Mouse (Mus musculus) CH12.LX (cell line): ENCODE data around the gene Lamtor2. TPM values are rescaled to one million over a fixed set of nuclear protein-coding genes. Genes with fewer than 3 reads are reported as not detected.

Experiments used
- DNase-seq: peaks from one replicate; pipeline ENCODE4 v3.0.0-alpha.2; 2013; ENCODE audit errors: extremely low read depth
- H3K27ac ChIP-seq: 2 replicates; pipeline ENCODE4 v1.5.1; 2012; ENCODE audit warnings: low read depth, mild to moderate bottlenecking, control low read depth, moderate library complexity; ENCODE audit not compliant: insufficient read depth
- H3K27me3 ChIP-seq: replicated peaks from 2 replicates; pipeline ENCODE3; 2012; ENCODE audit warnings: inconsistent platforms
- H3K36me3 ChIP-seq, 2 experiments: replicated peaks in 1 of 2; 2 replicates each; pipeline versions ENCODE3 to v1.6.1; 2012; ENCODE audit warnings: inconsistent platforms in 1 of 2, low read length in 1 of 2, mild to moderate bottlenecking in 1 of 2, mixed read lengths in 1 of 2, moderate library complexity in 1 of 2; ENCODE audit not compliant: control insufficient read depth in 1 of 2, insufficient read depth in 1 of 2
- H3K4me1 ChIP-seq, 2 experiments: 2 replicates each; pipeline ENCODE4 v1.6.1; 2012; ENCODE audit warnings: inconsistent platforms in 1 of 2, moderate library complexity in 1 of 2; ENCODE audit not compliant: insufficient read depth in 2 of 2, control insufficient read depth in 1 of 2
- H3K4me2 ChIP-seq: 2 replicates; pipeline ENCODE4 v1.6.1; 2012; ENCODE audit warnings: low read depth, mild to moderate bottlenecking, control low read depth; ENCODE audit not compliant: poor library complexity, insufficient read depth, severe bottlenecking
- H3K4me3 ChIP-seq, 3 experiments: fragments of 150-350 bp in 1 of 3; sonication (generic) in 1 of 3; replicated peaks in 1 of 3; 2 replicates each; pipeline versions ENCODE3 to v1.5.1; 2011 to 2012; ENCODE audit warnings: low read depth in 2 of 3, low read length in 2 of 3, mild to moderate bottlenecking in 2 of 3, moderate library complexity in 2 of 3, control low read depth in 1 of 3, improper control_type of control experiment in 1 of 3, inconsistent platforms in 1 of 3, mixed read lengths in 1 of 3; ENCODE audit not compliant: poor library complexity in 1 of 3
- H3K79me2 ChIP-seq: replicated peaks from 2 replicates; pipeline ENCODE4 v1.6.1; 2012; ENCODE audit warnings: mild to moderate bottlenecking, moderate library complexity; ENCODE audit not compliant: control insufficient read depth, poor library complexity, insufficient read depth, severe bottlenecking; ENCODE audit errors: extremely low read depth
- H3K9ac ChIP-seq: 2 replicates; pipeline ENCODE4 v1.6.1; 2012; ENCODE audit warnings: low read depth, mild to moderate bottlenecking, control low read depth, moderate library complexity; ENCODE audit not compliant: insufficient read depth
- H3K9me3 ChIP-seq: replicated peaks from 2 replicates; pipeline ENCODE3; 2012; ENCODE audit warnings: low read length, inconsistent platforms, mixed read lengths
- BHLHE40 ChIP-seq: IDR thresholded peaks from 2 replicates; pipeline ENCODE4 v1.6.1; 2011; ENCODE audit warnings: mild to moderate bottlenecking, low read depth, low read length, improper control_type of control experiment
- CHD1 ChIP-seq: IDR thresholded peaks from 2 replicates; pipeline ENCODE4 v1.6.1; 2012; ENCODE audit warnings: low read depth, low read length, improper control_type of control experiment, inconsistent platforms
- CHD2 ChIP-seq: IDR thresholded peaks from 2 replicates; pipeline ENCODE4 v1.6.1; 2011; ENCODE audit warnings: low read length, improper control_type of control experiment
- CTCF ChIP-seq, 2 experiments: IDR thresholded peaks in 1 of 2; conservative IDR thresholded peaks in 1 of 2; 2 replicates each; pipeline ENCODE4 v1.5.1; 2011 to 2012; ENCODE audit warnings: low read depth in 2 of 2, low read length in 2 of 2, improper control_type of control experiment in 1 of 2, inconsistent platforms in 1 of 2, mild to moderate bottlenecking in 1 of 2, moderate library complexity in 1 of 2
- ELF1 ChIP-seq: IDR thresholded peaks from 2 replicates; pipeline ENCODE4 v1.6.1; 2014; ENCODE audit warnings: low read depth, mild to moderate bottlenecking, inconsistent platforms, low read length, improper control_type of control experiment
- HCFC1 ChIP-seq: IDR thresholded peaks from 2 replicates; pipeline ENCODE4 v1.6.1; 2012; ENCODE audit warnings: low read depth, mild to moderate bottlenecking, inconsistent platforms, low read length, improper control_type of control experiment
- IRF4 ChIP-seq: IDR thresholded peaks from 2 replicates; pipeline ENCODE4 v1.6.1; 2014; ENCODE audit warnings: low read depth, mild to moderate bottlenecking, inconsistent platforms, low read length, improper control_type of control experiment
- JUN ChIP-seq: IDR thresholded peaks from 2 replicates; pipeline ENCODE4 v1.6.1; 2011; ENCODE audit warnings: low read depth, mild to moderate bottlenecking, low read length, improper control_type of control experiment, moderate library complexity; ENCODE audit not compliant: insufficient read depth
- KAT2A ChIP-seq: IDR thresholded peaks from 2 replicates; pipeline ENCODE4 v1.6.1; 2012; ENCODE audit warnings: low read length, improper control_type of control experiment, inconsistent platforms; ENCODE audit not compliant: insufficient replicate concordance
- MAX ChIP-seq: IDR thresholded peaks from 2 replicates; pipeline ENCODE4 v1.6.1; 2011; ENCODE audit warnings: low read length, improper control_type of control experiment
- MAZ ChIP-seq: IDR thresholded peaks from 2 replicates; pipeline ENCODE4 v1.6.1; 2012; ENCODE audit warnings: low read depth, mild to moderate bottlenecking, inconsistent platforms, low read length, improper control_type of control experiment, moderate library complexity
- MEF2A ChIP-seq: IDR thresholded peaks from 2 replicates; pipeline ENCODE4 v1.6.1; 2014; ENCODE audit warnings: low read depth, mild to moderate bottlenecking, inconsistent platforms, low read length, improper control_type of control experiment, borderline replicate concordance
- MXI1 ChIP-seq: IDR thresholded peaks from 2 replicates; pipeline ENCODE4 v1.6.1; 2011; ENCODE audit warnings: mild to moderate bottlenecking, low read depth, low read length, improper control_type of control experiment
- MYC ChIP-seq: IDR thresholded peaks from 2 replicates; pipeline ENCODE4 v1.6.1; 2011; ENCODE audit warnings: low read depth, mild to moderate bottlenecking, improper control_type of control experiment, low read length
- NELFE ChIP-seq: IDR thresholded peaks from 2 replicates; pipeline ENCODE4 v1.6.1; 2011; ENCODE audit warnings: low read depth, low read length, improper control_type of control experiment
- NRF1 ChIP-seq: IDR thresholded peaks from 2 replicates; pipeline ENCODE4 v1.6.1; 2014; ENCODE audit warnings: low read depth, mild to moderate bottlenecking, inconsistent platforms, low read length, improper control_type of control experiment, moderate library complexity
- PAX5 ChIP-seq: IDR thresholded peaks from 2 replicates; pipeline ENCODE4 v1.6.1; 2012; ENCODE audit warnings: low read length, inconsistent platforms, mixed read lengths
- SIN3A ChIP-seq: IDR thresholded peaks from 2 replicates; pipeline ENCODE4 v1.6.1; 2012; ENCODE audit warnings: low read length, improper control_type of control experiment, inconsistent platforms
- TBP ChIP-seq: conservative IDR thresholded peaks from 2 replicates; pipeline ENCODE4 v1.6.1; 2011; ENCODE audit warnings: low read depth, low read length, improper control_type of control experiment
- ZC3H11A ChIP-seq: IDR thresholded peaks from 2 replicates; pipeline ENCODE4 v1.6.1; 2012; ENCODE audit warnings: low read depth, mild to moderate bottlenecking, inconsistent platforms, low read length, improper control_type of control experiment
- ZNF384 ChIP-seq: IDR thresholded peaks from 2 replicates; pipeline ENCODE4 v1.6.1; 2012; ENCODE audit warnings: low read depth, low read length, improper control_type of control experiment, inconsistent platforms
- dilution Hi-C: fragments of 300-500 bp; cut with MboI; formaldehyde crosslinking; loops from 2 replicates; pipeline ENCODE4 v1.14.3; 2020; ENCODE audit warnings: low sequenced_read_pairs; ENCODE audit not compliant: extremely low pct_unique_long_range_greater_than_20kb, extremely low pct_ligation_motif_present
- in situ Hi-C: fragments of 300-500 bp; cut with MboI; formaldehyde crosslinking; loops from 3 replicates; pipeline ENCODE4 v1.14.3; 2019; ENCODE audit warnings: low sequenced_read_pairs, low pct_ligation_motif_present, low pct_unique_long_range_greater_than_20kb, mixed read lengths
- polyA plus RNA-seq: library from polyadenylated mRNA; unstranded; fragments of >175 nt; gene quantifications from 2 replicates; pipeline ENCODE4 v1.2.1, GENCODE M21; 2012; ENCODE audit warnings: low read depth; ENCODE audit not compliant: insufficient read length
- total RNA-seq, 2 experiments: library from RNA; depleted of rRNA; stranded (reverse); fragments of 300-350 nt in 1 of 2; fragments of >200 nt in 1 of 2; gene quantifications; 2 replicates each; pipeline ENCODE4 v1.2.3; 2012 to 2014

Lamtor2 gene
- total and polyA plus RNA-seq, 3 experiments: 44.0 to 96.6 (median 56.0) TPM

GRCm38 (mm10) chr3:88532689-88533511 is 20.0 kb downstream of the Lamtor2 start:
- Histone ChIP-seq H3K4me1 (peaks cover 16 to 41% of the 10 kb centered on the region in 2 experiments), H3K27ac (no peak overlapping the region), H3K4me3 (peak overlapping the region; percentile 40 to 84 (median 79)), H3K27me3 (peaks cover 9% of the 10 kb centered on the region), H3K4me2 (peak overlapping the region; percentile 90), H3K36me3 (peaks cover 13 to 28% of the 10 kb centered on the region in 2 experiments), H3K9ac (peak overlapping the region; percentile 95), H3K79me2 (no peaks in the 10 kb centered on the region), H3K9me3 (no peaks in the 10 kb centered on the region)
- TF ChIP-seq MAX (peak; percentile 64; the same call in 1 of the 2 replicates), PAX5 (no peak), MXI1 (peak; percentile 85), MYC (0 out of 2 replicates have a peak, but pooled peaks have one; percentile 34), SIN3A (peak; percentile 35; the same call in 1 of the 2 replicates)
- dilution Hi-C loops (no loop called here), in situ Hi-C loops (no loop called here)
- DNase-seq: no peak

GRCm38 (mm10) chr3:88532299-88532674 is 20.6 kb downstream of the Lamtor2 start, which contains the start of gene Mex3a:
Gene Mex3a (plus strand): TSS chr3:88532395.
- Histone ChIP-seq H3K4me1 (peaks cover 20 to 47% of the 10 kb centered on the region in 2 experiments), H3K36me3 (peaks cover 11 to 30% of the 10 kb centered on the region in 2 experiments), H3K27me3 (peaks cover 9% of the 10 kb centered on the region), H3K4me2 (peak within 1 kb of the TSS; percentile 90), H3K9ac (peak within 1 kb of the TSS; percentile 95), H3K4me3 (peak within 1 kb of the TSS; percentile 59 to 84 (median 79)), H3K27ac (peak within 1 kb of the TSS; percentile 26; the same call in 1 of the 2 replicates), H3K9me3 (no peaks in the 10 kb centered on the region), H3K79me2 (no peaks in the 10 kb centered on the region)
- no peak for TF ChIP-seq NRF1
- TF ChIP-seq MAZ: 0 out of 2 replicates have a peak, but pooled peaks have one; percentile 14
- no peak for TF ChIP-seq MXI1
- no peak for TF ChIP-seq ZC3H11A
- dilution Hi-C loops (no loop called here), in situ Hi-C loops (no loop called here)
- DNase-seq: no peak

- Histone ChIP-seq H3K27ac (peak overlapping the region; percentile 26; the same call in 1 of the 2 replicates), H3K27me3 (peaks cover 9% of the 10 kb centered on the region), H3K36me3 (peaks cover 7 to 23% of the 10 kb centered on the region in 2 experiments), H3K4me2 (peak overlapping the region; percentile 90), H3K4me1 (peaks cover 20 to 48% of the 10 kb centered on the region in 2 experiments), H3K9me3 (no peaks in the 10 kb centered on the region), H3K4me3 (peak overlapping the region; percentile 59 to 84 (median 79)), H3K79me2 (no peaks in the 10 kb centered on the region), H3K9ac (peak overlapping the region; percentile 95)
- dilution Hi-C loops (no loop called here), in situ Hi-C loops (no loop called here)
- DNase-seq: peak; percentile 61
- TF ChIP-seq CTCF (conservative IDR thresholded peaks at IDR 0.05 in 1 of 2, IDR thresholded peaks at IDR 0.05 in 1 of 2; ENCODE audit: low read depth in 2 of 2, low read length in 2 of 2): 0 out of 4 replicates have a peak, but pooled peaks of 1 of the 2 experiments have one; percentile 2
- TF ChIP-seq ZNF384: no peak
- TF ChIP-seq NELFE: peak; percentile 56
- TF ChIP-seq TBP: no peak
- TF ChIP-seq BHLHE40: no peak; the same call in 1 of the 2 replicates
- peak; percentile 37; the same call in 1 of the 2 replicates for TF ChIP-seq MEF2A
- TF ChIP-seq CHD1: no peak
- peak; percentile 80; the same call in 1 of the 2 replicates for TF ChIP-seq KAT2A
- peak; percentile 98 for TF ChIP-seq HCFC1
- peak; percentile 96 for TF ChIP-seq MXI1
- peak; percentile 90 for TF ChIP-seq CHD2
- TF ChIP-seq ELF1: peak; percentile 79
- TF ChIP-seq JUN: no peak
- TF ChIP-seq IRF4: peak; percentile 12; the same call in 1 of the 2 replicates
Observed at GRCm38 (mm10) chr3:88531348-88532298, 21.3 kb downstream of the Lamtor2 start.
